Mouse (Mus musculus): ENCODE measurements around the gene Slirp. TPM values are rescaled to one million over a fixed set of nuclear protein-coding genes. Genes with fewer than 3 reads are reported as not detected.
A peak's percentile ranks its signal among the peaks of the same experiment; 100 is the strongest.

The Slirp gene
- total and polyA plus RNA-seq, 3 experiments, result 117 to 261 (median 138) TPM

DNA sequence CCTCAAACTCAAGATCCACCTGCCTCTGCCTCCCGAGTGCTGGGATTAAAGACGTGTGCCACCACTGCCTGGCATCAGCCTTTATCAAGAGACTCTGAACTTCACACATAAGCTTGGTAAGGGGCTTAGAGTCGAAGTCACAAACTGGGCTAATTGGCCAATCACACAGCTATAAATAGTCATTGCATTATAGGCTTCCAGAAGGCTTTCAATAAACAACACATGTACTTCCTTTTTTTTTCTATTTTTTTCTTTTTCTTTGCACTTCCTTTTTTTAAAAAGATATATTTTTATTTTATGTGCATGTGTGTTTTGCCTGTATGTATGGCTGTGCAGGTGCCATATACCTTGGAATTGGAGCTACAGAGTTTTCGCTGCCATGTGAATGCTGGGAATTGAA is 28.3 kb upstream of the Slirp start:
- peaks cover 5% of the 10 kb centered on the region for H3K9me3 ChIP-seq (replicated peaks; ENCODE audit: low read length)
- no peak overlapping the region for H3K27ac ChIP-seq (ENCODE audit: insufficient read depth, low read depth)
- no peak overlapping the region for H3K9ac ChIP-seq (ENCODE audit: insufficient read depth, low read depth)
- peaks cover 0 to 9% of the 10 kb centered on the region in 2 experiments for H3K36me3 ChIP-seq (replicated peaks in 1 of 2; ENCODE audit: control insufficient read depth in 1 of 2, insufficient read depth in 1 of 2, low read length in 1 of 2)
- no peaks in the 10 kb centered on the region for H3K27me3 ChIP-seq (replicated peaks)
- H3K4me3 ChIP-seq (replicated peaks in 1 of 3; ENCODE audit: low read depth in 2 of 3, low read length in 2 of 3, poor library complexity in 1 of 3), result no peak overlapping the region
- peaks cover 3 to 21% of the 10 kb centered on the region in 2 experiments; a peak in 2 of 4 replicates for H3K4me1 ChIP-seq (ENCODE audit: control insufficient read depth in 1 of 2, insufficient read depth in 2 of 2)
- no peaks in the 10 kb centered on the region for H3K79me2 ChIP-seq (replicated peaks; ENCODE audit: control insufficient read depth, extremely low read depth, insufficient read depth, poor library complexity, severe bottlenecking)
- H3K4me2 ChIP-seq (ENCODE audit: insufficient read depth, low read depth, poor library complexity, severe bottlenecking), result no peak overlapping the region
- in situ Hi-C loops (cut with MboI; ENCODE audit: low pct_ligation_motif_present, low pct_unique_long_range_greater_than_20kb, low sequenced_read_pairs) (no loop called here), dilution Hi-C loops (cut with MboI; ENCODE audit: extremely low pct_ligation_motif_present, extremely low pct_unique_long_range_greater_than_20kb, low sequenced_read_pairs) (no loop called here)
- DNase-seq (ENCODE audit: extremely low read depth), result no peak
- TF ChIP-seq SMC3 (IDR thresholded peaks at IDR 0.05; ENCODE audit: low read depth, low read length) (no peak), TCF12 (IDR thresholded peaks at IDR 0.05; ENCODE audit: low read depth, low read length) (no peak), TBP (conservative IDR thresholded peaks at IDR 0.05; ENCODE audit: low read depth, low read length) (no peak), BHLHE40 (IDR thresholded peaks at IDR 0.05; ENCODE audit: low read depth, low read length) (no peak), MEF2A (IDR thresholded peaks at IDR 0.05; ENCODE audit: borderline replicate concordance, low read depth, low read length) (no peak), E2F4 (IDR thresholded peaks at IDR 0.05; ENCODE audit: insufficient replicate concordance, low read depth, low read length) (no peak), ZMIZ1 (IDR thresholded peaks at IDR 0.05; ENCODE audit: low read depth, low read length) (no peak), HCFC1 (IDR thresholded peaks at IDR 0.05; ENCODE audit: low read depth, low read length) (no peak), CHD2 (IDR thresholded peaks at IDR 0.05; ENCODE audit: low read length) (no peak)

DNA sequence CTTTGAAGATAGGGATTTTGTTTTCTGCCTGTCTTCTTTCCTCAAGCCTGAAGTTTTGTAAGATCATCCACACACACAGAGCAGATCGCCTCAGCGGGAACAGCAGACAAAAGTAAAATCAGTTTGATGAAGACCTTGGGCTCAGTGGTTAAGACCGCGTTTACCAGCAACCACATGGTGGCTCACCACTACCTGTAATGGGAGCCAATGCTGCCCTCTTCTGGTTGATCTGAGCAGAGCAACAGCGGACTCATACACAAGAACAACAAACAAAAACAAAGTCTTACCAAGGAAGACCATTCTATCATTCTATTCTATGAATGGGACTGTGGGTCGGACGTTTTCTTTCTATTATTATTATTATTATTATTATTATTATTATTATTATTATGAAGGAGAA is 27.0 kb upstream of the Slirp start:
- H3K27ac ChIP-seq (ENCODE audit: insufficient read depth, low read depth), result no peak overlapping the region
- DNase-seq (ENCODE audit: extremely low read depth), result peak; percentile 51
- TF ChIP-seq RAD21 (IDR thresholded peaks at IDR 0.05; ENCODE audit: low read depth, low read length) (peak; percentile 55), BHLHE40 (IDR thresholded peaks at IDR 0.05; ENCODE audit: low read depth, low read length) (no peak), ZC3H11A (IDR thresholded peaks at IDR 0.05; ENCODE audit: low read depth, low read length) (no peak), MYC (IDR thresholded peaks at IDR 0.05; ENCODE audit: low read depth, low read length) (peak; percentile 94), IRF4 (IDR thresholded peaks at IDR 0.05; ENCODE audit: low read depth, low read length) (peak; percentile 10; the same call in 1 of the 2 replicates), TCF12 (IDR thresholded peaks at IDR 0.05; ENCODE audit: low read depth, low read length) (no peak), MXI1 (IDR thresholded peaks at IDR 0.05; ENCODE audit: low read depth, low read length) (no peak), MAFK (IDR thresholded peaks at IDR 0.05; ENCODE audit: insufficient replicate concordance, low read length) (no peak), MEF2A (IDR thresholded peaks at IDR 0.05; ENCODE audit: borderline replicate concordance, low read depth, low read length) (no peak), KAT2A (IDR thresholded peaks at IDR 0.05; ENCODE audit: insufficient replicate concordance, low read length) (no peak), EP300 (IDR thresholded peaks at IDR 0.05; ENCODE audit: low read length) (no peak), SMC3 (IDR thresholded peaks at IDR 0.05; ENCODE audit: low read depth, low read length) (peak; percentile 44), NELFE (IDR thresholded peaks at IDR 0.05; ENCODE audit: low read depth, low read length) (0 out of 2 replicates have a peak, but pooled peaks have one; percentile 17), CHD2 (IDR thresholded peaks at IDR 0.05; ENCODE audit: low read length) (no peak), JUN (IDR thresholded peaks at IDR 0.05; ENCODE audit: insufficient read depth, low read depth, low read length) (no peak), MAX (IDR thresholded peaks at IDR 0.05; ENCODE audit: low read length) (peak; percentile 61), USF1 (IDR thresholded peaks at IDR 0.05; ENCODE audit: low read depth, low read length) (no peak), ELF1 (IDR thresholded peaks at IDR 0.05; ENCODE audit: low read depth, low read length) (no peak), ETS1 (conservative IDR thresholded peaks at IDR 0.05; ENCODE audit: low read depth, low read length) (no peak), POLR2AphosphoS2 (IDR thresholded peaks at IDR 0.05; ENCODE audit: low read depth, low read length) (no peak), POLR2A (IDR thresholded peaks at IDR 0.05; ENCODE audit: low read depth, low read length) (no peak), CTCF (conservative IDR thresholded peaks at IDR 0.05 in 1 of 2, IDR thresholded peaks at IDR 0.05 in 1 of 2; ENCODE audit: low read depth in 2 of 2, low read length in 2 of 2) (peak; percentile 40 to 93; a peak in 3 of 4 replicates), E2F4 (IDR thresholded peaks at IDR 0.05; ENCODE audit: insufficient replicate concordance, low read depth, low read length) (no peak), NRF1 (IDR thresholded peaks at IDR 0.05; ENCODE audit: low read depth, low read length) (no peak)
- no peak overlapping the region for H3K4me2 ChIP-seq (ENCODE audit: insufficient read depth, low read depth, poor library complexity, severe bottlenecking)
- H3K27me3 ChIP-seq (replicated peaks), result no peaks in the 10 kb centered on the region
- H3K36me3 ChIP-seq (replicated peaks in 1 of 2; ENCODE audit: control insufficient read depth in 1 of 2, insufficient read depth in 1 of 2, low read length in 1 of 2), result peaks cover 0 to 10% of the 10 kb centered on the region in 2 experiments
- dilution Hi-C loops (cut with MboI; ENCODE audit: extremely low pct_ligation_motif_present, extremely low pct_unique_long_range_greater_than_20kb, low sequenced_read_pairs) (no loop called here), in situ Hi-C loops (cut with MboI; ENCODE audit: low pct_ligation_motif_present, low pct_unique_long_range_greater_than_20kb, low sequenced_read_pairs) (no loop called here)
- H3K9me3 ChIP-seq (replicated peaks; ENCODE audit: low read length), result peaks cover 5% of the 10 kb centered on the region
- H3K79me2 ChIP-seq (replicated peaks; ENCODE audit: control insufficient read depth, extremely low read depth, insufficient read depth, poor library complexity, severe bottlenecking), result no peaks in the 10 kb centered on the region
- H3K9ac ChIP-seq (ENCODE audit: insufficient read depth, low read depth), result no peak overlapping the region
- H3K4me1 ChIP-seq (ENCODE audit: control insufficient read depth in 1 of 2, insufficient read depth in 2 of 2), result peaks cover 0 to 11% of the 10 kb centered on the region in 2 experiments; a peak in 2 of 4 replicates
- no peak overlapping the region for H3K4me3 ChIP-seq (replicated peaks in 1 of 3; ENCODE audit: low read depth in 2 of 3, low read length in 2 of 3, poor library complexity in 1 of 3)
